Mouse (Mus musculus) megakaryocyte, embryonic 14.5 days (primary cell): Measurements from ENCODE around the gene Higd1a.

Experiments
- FLI1 ChIP-seq: IDR thresholded peaks from 2 replicates; pipeline ENCODE4 v1.6.1; 2012; ENCODE audit warnings: low read length, inconsistent platforms, mixed read lengths
- GATA1 ChIP-seq: IDR thresholded peaks from 3 replicates; pipeline ENCODE4 v1.6.1; 2012; ENCODE audit warnings: mixed read lengths, low read length, inconsistent platforms, borderline replicate concordance

DNA sequence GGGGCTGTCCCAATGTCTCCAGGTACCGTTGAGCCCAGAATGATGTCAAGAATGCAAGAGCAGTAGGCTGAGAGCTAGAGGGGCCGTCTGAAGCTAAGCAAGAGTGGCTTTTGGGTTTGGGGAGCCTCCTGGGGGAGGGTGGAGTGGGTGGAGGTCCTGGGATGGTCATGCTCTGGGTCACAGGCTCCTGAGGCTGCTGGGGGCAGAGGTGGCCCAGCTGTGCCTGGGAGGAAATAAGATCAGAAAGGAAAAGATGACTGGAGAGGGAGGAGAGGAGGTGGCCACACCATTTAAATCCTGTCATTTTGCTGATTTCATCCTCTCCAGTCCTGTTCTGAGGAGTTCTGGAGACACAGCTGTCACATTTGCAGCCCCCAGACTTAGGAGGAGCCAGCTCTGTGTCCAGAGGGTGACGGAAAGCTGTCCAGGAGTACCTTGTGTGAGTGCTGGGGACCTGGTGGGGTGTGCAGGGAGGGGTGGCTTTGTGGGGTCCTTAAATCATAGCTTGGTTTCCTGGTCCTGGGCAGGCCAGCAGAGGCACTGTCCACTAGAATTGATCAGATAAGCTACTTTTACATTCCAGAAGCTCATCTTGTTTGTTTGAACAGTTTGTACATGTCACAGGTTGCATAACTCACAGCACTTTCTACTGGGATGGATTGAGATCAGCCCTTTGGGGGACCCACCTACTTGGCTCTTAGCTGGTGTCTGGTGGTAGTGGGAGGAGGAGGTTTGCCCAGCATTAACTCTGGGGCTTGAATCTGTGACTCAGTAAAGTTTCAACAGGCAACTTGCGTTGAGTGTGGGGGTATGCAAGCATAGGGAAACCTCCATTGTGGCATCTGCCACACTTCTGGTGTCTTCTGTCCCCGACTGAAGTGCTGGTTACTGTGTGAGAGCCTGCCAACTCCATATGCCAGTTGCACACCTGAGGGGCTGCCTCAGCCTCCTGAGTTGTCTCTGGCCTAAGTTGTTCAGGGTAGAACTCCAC is 43.8 kb upstream of the Higd1a start:
- TF ChIP-seq FLI1 (no peak), GATA1 (no peak)
